Mouse (Mus musculus): ENCODE data around the gene Adap1.

Adap1 gene

DNA sequence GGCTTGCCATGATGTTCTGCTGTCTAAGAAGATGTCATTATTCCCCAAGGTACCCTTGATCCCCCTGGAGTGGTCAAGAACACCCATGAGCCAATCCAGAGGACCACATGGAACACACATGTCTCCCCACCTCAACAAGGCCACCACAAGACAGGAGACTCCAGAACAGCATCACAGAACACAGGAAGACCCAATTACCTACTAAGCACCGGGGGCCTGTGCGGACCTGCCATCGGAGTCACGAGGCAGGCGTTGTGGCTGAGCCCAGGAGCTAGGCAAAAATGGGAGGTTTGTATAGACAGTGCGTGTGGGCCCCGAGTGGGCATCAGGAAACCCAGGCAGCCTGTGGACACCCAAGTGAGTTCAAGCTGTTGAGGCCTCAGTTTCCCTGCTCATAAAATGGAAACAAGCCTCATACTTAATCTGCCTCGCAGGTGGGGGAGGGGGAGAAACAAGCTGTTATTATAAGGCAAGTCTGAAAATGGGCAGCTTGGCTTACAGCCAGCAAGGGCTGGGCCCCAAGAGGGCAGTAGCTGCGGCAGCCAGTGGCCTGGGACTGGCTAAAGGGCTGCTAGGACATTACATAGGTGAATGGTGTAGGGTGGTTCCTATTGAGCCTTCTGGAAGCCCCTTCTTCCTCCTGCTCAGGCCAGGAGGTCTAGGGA lies 2.0 kb downstream of the Adap1 start:
- peak; percentile 28 for DNase-seq (ENCODE audit: low read depth)

DNA sequence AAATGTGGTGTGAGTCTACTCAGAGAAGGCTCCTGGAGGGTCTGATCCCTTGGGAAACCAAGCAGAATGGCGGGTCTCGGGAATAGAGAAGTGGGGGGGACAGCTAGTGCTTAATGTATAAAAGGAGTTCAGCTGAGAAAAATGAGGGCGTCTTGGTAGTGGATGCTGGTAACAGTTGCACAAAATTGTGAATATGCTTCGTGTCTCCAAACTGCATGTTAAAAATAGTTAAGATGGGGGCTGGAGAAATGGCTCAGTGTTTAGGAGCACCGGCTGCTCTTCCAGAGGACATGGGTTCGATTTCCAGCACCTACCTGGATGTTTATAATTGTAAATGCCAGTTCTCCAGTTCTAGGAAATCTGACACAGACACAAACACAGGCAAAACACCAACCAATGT lies 4.1 kb downstream of the Adap1 start:
- DNase-seq (ENCODE audit: low read depth), result no peak

DNA sequence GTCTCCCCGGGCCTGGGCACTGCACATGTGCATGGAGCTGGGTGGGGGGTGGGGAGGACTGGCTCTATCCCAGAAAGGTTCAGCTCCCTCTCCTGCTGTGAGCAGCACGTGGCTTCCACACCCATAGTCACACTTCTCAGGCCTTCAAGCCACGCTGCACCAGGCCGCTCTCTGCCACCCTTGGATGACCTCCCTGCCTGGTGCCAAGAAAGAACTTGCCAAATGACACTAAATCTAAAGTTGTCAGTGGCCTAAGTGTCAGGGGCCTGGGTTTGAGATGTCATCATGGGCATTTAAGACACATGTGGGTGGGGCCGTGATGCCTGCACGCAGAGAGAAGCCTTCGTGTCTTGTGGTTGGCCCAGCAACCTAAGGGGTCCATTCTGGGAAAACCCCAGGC lies 5.0 kb downstream of the Adap1 start:
- DNase-seq (ENCODE audit: low read depth), result no peak

DNA sequence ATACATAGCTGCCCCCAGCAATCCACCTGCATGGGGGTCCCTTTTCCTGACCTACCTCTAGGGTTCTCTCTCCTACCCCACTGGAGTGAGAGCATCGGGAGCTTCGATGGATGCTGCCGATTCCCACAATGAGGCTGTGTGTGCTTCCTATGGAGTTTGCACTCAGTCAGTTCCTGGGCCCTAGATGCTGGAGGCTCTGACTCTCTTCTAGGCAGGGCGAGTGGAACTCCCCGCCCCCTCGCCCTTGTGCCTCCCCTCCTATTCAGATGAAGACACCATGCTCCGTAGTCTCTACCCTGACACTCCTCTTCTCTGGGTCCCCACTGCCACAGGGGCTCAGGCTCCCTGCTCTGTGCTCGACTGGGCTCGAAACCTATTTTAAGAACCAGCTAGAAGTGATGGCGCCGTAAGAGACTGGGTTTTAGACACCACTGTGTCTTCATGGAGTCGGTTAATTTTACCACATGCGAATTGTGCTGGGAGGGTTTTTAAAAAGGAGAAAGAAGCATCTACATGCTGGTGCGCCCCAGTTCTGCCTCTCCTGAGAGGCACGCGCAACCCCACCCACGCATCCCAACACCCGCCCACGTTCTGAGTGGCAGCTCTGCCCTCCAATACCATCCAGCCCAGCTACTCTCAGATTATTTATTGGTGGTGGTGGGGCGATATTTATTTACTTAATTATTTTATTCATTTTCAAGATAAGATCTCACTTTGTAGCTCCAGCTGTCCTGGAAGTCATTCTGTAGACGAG lies 7.5 kb downstream of the Adap1 start:
- no peak for DNase-seq (ENCODE audit: low read depth)

DNA sequence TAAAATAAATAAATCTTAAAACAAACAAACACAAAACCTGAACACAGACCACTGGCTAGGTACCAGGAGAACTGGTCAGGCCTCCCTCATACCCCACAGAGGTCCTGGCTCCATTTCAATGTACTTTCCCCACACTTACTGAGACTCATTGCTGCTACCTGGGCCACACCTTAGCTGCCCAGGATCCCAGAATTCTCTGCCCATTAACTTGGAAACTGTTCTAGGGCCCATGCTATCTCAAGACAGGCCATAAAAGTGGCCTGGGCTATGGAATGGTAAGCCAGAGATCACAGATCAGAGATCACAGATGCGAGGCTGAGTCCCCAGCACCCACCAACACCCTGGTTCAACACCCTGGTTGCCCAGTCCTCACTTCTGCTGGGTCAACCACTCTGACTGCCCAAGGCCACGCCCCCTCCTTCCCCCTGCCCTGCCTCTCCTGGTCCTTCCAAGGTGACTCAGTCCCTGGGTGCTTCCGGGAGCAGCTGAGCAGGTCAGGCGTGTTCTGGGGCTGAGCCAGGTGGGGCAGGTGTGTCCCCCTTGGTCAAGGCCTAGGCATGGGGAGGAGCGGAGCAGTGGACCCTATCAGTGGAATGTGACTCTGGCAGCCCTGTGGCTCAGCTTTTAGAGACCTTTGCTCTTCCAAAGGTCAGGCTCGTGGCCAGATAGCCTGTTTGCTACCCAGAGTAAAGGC lies 8.3 kb downstream of the Adap1 start:
- DNase-seq (ENCODE audit: low read depth), result no peak

DNA sequence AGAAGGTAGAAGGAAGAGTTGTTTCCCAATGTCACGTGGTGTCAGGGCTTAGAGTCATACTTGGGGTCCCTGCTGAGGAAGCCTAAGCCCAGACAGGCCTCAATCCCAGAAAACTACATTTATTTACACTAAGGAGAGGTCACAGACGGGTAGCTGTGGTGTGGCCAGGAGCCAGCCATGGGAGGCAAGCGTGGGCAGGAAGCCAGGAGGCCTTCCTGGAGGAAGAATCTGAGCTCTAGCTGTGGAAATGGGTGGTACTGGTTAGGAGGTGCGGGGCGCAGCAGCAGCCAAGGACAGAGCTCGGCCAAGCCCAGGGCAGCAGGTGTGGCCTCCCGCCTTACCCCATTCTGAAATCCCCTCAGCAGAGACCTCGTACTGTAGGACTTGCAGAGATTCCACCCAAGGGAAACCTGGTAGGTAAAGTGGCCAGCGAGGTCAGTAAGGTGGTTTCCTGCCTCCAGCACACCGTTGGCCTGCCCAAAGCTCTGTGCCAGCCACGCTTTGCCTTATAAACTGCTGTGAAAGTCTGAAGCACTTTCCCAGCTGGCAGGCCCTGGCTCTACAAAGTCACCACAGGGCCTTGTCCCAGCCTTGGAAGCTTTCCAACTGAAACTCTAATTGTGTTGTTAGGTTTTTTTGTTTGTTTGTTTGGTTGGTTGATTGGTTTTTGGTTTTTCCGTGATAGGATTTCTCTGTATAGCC lies 10.3 kb downstream of the Adap1 start:
- DNase-seq (ENCODE audit: low read depth), result peak; percentile 48

DNA sequence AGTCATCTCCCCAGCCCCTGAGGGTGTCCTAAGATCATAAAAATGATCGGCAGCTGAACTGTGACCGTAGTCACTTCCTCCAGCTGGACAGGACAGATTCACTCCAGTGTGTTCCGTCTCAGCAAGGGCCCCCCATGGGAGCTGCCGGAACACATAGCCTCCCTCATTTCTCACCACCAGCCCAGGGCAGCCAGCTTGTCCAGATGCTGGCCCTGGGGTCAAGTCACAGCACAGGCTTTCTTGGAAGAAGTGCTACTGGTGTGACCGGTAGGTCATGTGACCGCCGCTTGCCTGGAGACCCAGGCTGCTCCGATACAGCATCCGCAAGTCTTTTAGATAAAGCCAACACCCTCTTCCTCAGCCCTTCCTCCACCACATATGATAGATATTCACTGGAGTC lies 11.9 kb downstream of the Adap1 start:
- DNase-seq (ENCODE audit: low read depth), result no peak

DNA sequence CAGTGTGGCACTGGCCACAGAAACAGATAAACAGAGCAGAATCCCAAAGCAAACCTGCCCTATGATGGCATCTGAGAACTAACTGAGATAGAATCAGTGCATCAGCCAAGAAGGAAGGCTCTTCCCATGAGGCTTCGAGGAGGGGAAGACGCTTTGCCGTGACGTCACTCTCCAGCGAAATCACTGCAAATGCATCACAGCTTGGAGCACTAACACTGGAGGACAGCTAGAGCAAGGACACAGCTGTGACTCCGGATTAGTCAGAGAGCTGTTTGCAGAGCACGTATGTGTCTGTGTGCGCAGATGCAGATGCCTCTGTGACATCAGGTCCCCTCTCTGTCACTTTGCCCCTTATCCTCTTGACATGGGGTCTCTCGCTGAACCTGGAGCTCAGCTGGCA lies 13.6 kb downstream of the Adap1 start:
- DNase-seq (ENCODE audit: low read depth), result no peak

DNA sequence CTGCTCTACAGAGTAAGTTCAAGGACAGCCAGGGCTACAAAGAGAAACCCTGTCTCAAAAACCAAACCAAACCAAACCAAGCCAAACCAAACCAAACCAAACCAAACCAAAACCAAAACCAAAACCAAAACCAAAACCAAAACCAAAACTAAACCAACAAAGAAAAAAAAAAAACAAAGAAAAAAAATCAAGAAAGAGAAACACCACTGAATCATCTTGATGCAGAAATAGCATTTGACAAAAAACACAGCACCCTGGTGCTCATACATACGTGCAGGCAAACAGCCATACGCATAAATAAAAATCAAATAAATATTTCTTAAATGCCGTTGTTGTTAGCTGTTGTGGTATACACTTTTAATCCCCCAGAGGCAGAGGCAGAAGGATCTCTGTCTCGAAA lies 14.9 kb downstream of the Adap1 start:
- DNase-seq (ENCODE audit: low read depth), result no peak

DNA sequence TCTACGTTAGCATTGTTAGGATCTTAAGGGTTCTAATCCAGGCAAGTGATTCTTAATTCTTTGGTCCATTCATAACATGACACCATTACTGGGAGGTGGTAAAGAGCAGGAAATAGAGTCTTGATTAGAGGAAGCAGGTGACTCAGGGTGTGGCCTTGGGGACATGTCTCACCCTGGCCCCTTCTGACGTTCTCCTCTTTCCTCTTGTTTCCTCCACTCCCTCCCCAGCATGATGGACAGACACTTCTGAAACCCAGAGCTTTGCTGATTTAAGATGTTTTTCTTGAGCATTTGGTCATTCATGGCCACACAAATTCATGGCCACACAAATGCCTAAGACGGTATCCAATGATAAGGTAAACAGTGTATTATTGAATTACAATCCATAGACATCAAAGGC lies 15.5 kb downstream of the Adap1 start:
- no peak for DNase-seq (ENCODE audit: low read depth)

DNA sequence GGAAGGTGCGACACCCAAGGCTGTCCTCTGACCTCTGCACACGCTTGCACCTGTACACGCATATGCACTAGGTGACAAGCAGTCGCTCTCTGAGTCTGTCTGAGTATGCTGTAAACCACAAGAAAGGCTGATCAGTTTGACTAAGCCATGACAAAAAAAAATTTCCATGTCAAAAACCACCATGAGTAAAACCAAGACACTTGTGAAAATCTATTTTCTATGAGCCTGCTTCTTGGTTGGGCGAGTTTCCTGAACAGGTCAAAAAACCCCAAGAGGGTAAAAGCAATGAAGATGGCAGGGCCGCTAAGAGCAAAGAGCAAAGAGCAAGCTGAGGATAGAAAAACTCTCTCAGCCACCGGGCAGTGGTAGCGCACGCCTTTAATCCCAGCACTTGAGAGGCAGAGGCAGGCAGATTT lies 21.8 kb downstream of the Adap1 start:
- no peak for DNase-seq (ENCODE audit: low read depth)

DNA sequence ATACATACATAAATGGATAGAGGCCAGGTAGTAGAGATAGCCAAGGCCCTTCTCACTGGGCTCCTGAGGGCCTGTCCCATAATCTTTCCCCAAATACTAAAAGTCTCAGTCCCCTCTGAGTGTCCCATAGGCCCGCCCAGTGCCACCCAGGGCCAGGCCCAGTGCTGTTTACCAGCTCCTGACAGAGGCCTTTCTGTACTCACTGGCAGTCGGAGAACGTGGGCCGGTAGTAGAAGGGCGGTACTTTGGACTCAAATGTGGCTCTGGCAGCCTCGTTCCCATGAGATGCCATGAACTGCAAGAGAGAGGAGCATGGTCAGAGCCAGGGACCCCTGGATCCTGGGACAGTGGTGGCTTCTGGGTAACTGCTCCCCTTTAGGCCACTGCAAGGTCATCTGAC lies 23.3 kb downstream of the Adap1 start:
- DNase-seq (ENCODE audit: low read depth), result no peak

DNA sequence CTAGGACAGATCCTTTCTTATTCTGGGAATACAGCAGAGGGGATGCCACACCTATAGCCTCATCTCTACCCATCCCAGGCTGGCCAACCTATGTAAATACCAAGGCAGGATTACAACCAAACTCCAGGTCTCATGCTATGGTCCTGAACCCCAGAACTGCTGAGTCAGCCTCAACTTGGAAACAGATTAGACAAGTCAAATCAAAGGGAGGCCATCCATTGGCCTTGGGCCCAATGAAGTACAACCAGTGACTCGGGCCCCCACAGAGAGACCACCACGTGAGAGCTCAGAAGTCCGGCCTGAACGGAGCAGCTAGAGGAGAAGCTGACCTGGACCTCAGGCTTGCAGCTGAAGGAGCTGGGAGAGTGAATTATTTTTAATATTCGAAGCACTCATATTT lies 27.7 kb downstream of the Adap1 start:
- DNase-seq (ENCODE audit: low read depth), result no peak

DNA sequence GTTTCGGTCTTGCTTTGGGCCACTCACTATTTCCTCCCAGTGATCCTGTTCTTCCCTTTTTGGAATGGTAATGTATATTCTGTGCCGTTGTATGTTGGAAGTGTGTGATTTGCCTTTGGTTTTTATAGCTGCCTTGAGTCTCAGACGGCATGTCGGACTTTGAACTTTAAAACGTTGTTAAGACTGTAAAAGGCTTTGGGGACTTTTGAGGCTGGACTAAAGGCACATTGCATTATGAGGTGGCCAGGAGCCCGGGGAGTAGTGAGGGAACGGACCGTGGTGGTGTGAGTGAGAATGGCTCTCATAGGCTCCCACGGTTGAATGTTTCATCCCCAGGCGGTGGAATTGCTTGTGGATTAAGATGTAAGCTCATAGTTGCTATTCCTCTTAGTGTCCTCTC lies 28.3 kb downstream of the Adap1 start:
- no peak for DNase-seq (ENCODE audit: low read depth)

DNA sequence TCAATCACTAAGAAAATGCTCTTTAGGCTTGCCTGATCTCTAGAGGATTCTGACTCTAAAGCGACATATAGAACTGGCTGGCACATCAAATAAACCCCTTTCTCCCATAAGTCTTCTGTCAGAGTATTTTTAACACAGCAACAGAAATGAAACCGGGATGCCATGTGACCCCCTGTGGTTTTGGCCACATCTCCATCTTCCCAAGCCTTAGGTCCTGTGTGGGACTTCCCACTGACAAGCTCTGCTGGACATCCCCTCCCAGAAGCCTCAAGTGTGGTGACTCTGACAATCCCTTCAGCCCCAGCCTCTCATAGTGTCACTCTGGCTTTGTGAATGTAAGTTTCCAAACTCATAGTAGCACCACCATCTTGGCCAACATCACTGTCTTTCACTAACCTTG lies 31.3 kb downstream of the Adap1 start:
- DNase-seq (ENCODE audit: low read depth), result no peak

DNA sequence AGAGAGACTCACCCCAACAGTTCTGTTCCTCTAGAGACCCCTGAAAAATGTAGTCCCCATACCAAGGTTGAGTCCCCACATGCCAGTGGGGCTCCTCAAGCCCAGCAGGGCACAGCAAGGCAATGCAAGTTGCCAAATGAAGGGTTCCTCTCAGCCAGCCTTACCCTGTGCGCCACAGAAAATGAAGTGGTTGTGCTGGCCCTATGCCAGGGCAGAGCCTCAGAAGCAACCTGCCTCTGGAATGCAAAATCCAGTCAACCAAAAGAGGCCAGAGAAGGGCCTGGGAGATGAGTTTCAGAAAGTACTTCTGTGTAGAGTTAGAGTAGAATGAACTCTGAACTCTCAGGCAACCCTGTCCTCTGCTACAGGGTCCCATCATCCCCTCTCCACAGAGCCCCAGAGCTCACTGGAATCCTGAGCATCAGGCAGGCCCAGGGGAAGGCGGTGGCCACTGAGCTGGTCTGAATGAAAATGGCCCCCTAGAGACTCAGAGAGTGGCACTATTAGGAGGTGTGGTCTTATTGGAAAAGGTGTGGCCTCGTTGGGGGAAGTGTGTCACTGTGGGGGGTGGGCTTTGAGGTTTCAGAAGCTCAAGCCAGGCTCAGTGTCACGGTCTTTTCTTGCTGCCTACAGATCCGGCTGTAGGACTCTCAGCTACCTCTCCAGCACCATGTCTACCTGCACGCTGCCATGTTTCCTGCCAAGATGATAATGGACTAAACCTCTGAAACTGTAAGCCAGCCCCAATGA lies 33.4 kb downstream of the Adap1 start:
- peak; percentile 38 for DNase-seq (ENCODE audit: low read depth)

DNA sequence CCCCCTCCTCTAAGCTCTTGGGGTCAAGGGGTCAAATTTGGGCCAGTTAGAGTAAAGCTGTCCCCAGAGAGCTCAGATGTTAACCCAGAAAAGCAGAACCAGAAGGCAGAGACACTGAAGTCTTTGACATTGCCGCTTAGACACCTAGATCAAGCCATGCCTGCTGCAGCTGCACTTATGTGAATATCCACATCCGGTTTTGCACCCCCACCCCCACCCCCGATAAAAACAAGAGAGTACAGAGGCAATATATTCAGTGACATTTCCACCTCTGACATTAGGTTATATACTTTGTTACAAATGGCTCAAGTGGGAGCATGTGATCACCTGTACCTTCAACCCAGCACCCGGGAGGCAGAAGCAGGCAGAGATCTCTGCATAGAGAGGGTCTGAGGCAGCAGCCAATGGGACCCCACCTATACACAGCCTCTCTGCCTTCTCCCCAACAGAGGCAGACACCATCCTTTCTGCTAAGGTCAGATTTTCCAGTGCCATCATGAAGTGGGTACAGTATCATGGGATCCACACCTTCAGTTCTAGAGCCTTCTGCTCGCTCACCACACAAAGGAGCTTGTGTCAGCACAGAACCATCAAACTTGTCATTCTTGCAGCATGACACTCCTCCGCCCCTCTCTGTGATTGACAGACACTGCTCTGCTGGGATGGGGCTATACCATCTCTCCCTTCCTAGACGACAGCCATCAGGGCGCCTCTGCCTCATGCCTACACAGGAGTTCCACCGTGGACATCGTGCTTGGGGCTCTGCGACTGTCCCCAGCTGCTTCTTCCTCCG lies 34.8 kb downstream of the Adap1 start:
- DNase-seq (ENCODE audit: low read depth), result no peak

DNA sequence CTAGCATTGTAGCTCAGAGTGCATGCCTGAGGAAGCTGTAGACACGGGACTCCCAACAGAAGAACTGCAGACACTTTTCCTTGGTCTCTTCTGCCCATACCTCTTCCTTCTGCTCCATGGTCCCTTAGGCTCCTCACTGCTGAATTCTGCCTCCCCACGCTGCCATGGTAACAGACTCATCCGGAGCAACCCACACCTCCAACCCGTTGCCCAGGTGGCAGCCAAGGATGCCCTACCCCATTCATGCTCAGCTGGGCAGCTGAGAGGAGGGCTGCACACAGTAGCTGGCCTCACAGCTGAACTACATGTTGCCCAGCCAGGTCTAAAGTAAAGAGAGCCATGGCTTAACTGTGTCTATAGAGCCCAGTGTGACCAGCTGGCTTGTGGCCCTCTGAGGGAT lies 36.8 kb downstream of the Adap1 start:
- DNase-seq (ENCODE audit: low read depth), result no peak

DNA sequence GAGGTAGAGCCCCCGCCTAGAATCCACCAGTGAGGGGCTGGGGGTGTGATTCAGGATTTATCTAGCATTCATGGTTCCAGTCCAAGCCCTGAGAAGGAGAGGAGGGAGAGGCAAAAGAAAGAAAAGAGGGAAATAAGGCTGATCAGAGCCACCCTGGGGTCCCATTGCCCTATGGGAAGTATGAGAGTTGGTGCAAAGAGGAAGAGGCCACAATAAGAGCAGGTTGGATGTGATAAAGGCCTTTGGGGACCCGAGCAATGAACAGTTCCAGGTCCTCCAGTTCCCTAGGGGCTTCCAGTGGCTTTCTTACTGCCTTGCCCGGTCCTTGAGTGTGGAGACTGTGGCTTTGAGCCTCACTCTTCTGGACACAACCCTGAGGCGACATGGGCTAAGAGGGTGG lies 37.6 kb downstream of the Adap1 start:
- DNase-seq (ENCODE audit: low read depth), result no peak

DNA sequence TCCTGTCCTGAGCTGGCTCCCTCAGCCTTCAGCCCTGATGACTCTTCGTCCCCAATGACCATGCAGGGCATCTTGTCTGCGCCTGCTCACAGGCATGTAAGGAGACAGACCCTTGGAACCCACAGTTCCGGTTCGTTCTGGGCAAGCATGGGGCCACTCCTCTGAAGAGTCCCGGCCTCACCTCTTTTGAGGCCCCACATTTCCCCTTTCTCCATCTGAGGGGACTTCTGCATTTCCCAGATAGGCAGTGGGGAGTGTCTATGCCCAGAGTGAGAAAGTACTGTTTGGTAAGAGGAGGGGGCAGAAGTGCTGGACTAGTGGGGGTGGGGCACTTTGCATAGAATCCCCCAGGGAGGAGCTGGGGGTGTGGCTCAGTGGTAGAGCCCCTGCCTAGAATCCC lies 38.3 kb downstream of the Adap1 start:
- DNase-seq (ENCODE audit: low read depth), result no peak

All from NIH3T3 (cell line).